Mouse (Mus musculus) cerebellum, adult 2 months (tissue): ENCODE results near the gene Arpc4.

Experiments used
- CTCF ChIP-seq: fragments of 200-500 bp; IDR thresholded peaks from 2 replicates; pipeline ENCODE4 v1.5.1; 2011; ENCODE audit warnings: low read depth, mild to moderate bottlenecking, control low read depth, low read length, moderate library complexity, borderline replicate concordance; ENCODE audit not compliant: insufficient read depth
- POLR2A ChIP-seq: fragments of 200-500 bp; IDR thresholded peaks from 2 replicates; pipeline ENCODE4 v1.6.1; 2011; ENCODE audit warnings: low read length, control low read depth, borderline replicate concordance; ENCODE audit not compliant: insufficient read depth

DNA sequence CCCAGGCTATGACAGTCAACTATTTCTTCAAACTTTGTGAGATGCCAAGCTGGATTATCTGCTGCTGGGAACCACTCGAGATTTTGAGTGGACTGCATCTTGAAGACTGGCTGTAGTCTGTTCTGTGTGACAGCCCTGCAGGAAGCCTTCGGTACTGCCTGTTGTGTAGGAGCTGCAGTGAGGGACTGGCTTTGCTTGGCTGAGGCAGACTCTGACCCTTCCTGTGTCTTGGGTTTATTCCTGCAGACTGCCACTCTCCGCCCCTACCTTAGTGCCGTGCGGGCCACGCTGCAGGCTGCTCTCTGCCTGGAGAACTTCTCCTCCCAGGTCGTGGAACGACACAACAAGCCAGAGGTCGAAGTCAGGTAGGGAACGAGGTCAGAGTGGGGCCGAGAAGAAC lies 2.6 kb downstream of the Arpc4 start:
- TF ChIP-seq CTCF (no peak), POLR2A (no peak)
